Mouse (Mus musculus): ENCODE data around the gene Speer4d. TPM values are rescaled to one million over a fixed set of nuclear protein-coding genes. Genes with fewer than 3 reads are reported as not detected.

Speer4d gene
- polyA plus RNA-seq (2015; fragmentation: Nextera tagmentation; extraction: Ambion mirVana): not detected in 2 replicates

DNA sequence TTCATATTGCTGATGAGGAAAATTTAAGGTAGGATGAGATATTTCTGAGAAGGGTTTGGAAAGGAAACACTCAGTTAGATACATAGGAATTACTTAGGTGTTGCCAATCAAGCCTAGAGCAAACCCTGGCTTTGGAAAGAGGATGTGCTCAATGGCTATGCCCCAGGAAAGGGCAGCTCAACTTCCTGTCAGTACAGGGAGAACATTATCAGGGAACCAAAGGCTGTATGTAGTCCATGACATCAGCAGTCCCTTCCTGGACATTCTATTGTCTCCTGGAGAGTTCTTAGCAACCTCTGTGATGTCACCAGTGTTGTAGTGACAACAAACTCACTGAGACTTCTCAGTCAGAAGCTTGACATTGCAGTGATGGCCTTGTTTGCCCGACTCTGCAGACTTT, at the start of gene Speer4d:
Gene Speer4d, plus strand, starts transcription at position 301 of the 400 bp plus-strand sequence.

DNA sequence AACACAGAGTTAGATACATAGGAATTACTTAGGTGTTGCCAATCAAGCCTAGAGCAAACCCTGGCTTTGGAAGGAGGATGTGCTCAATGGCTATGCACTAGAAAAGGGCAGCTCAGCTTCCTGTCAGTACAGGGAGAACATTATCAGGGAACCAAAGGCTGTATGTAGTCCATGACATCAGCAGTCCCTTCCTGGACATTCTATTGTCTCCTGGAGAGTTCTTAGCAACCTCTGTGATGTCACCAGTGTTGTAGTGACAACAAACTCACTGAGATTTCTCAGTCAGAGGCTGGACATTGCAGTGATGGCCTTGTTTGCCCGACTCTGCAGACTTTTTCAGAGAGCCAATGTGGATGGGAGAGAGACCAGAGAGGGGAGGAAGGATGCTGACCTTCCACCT, 41.8 kb upstream of the Speer4d start, which contains the start of gene Gm21083:
Gene Gm21083, plus strand, starts transcription at position 301 of the 400 bp plus-strand sequence.

DNA sequence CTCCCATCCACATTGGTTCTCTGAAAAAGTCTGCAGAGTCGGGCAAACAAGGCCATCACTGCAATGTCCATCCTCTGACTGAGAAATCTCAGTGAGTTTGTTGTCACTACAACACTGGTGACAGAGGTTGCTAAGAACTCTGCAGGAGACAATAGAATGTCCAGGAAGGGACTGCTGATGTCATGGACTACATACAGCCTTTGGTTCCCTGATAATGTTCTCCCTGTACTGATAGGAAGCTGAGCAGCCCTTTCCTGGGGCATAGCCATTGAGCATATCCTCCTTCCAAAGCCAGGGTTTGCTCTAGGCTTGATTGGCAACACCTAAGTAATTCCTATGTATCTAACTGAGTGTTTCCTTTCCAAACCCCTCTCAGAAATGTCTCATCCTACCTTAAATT, 38.1 kb downstream of the Speer4d start, which contains the start of gene 4930572O03Rik:
Gene 4930572O03Rik, minus strand, starts transcription at position 101 of the 400 bp plus-strand sequence.

Other genes starting within 250 kb of the Speer4d start
- not detected in 2 replicates for gene Gm21149, start 142.5 kb upstream of the Speer4d start, polyA plus RNA-seq (2015; fragmentation: Nextera tagmentation; extraction: Ambion mirVana)
- 0.14 TPM in 1 of 2 replicates, not detected in the other for gene Gm21190, start 89.8 kb upstream of the Speer4d start, polyA plus RNA-seq (2015; fragmentation: Nextera tagmentation; extraction: Ambion mirVana)
- gene Gm21083, start 41.7 kb upstream of the Speer4d start, polyA plus RNA-seq (2015; fragmentation: Nextera tagmentation; extraction: Ambion mirVana): 0.23 TPM in 1 of 2 replicates, not detected in the other
- not detected in 2 replicates for gene 4930572O03Rik, start 38.0 kb downstream of the Speer4d start, polyA plus RNA-seq (2015; fragmentation: Nextera tagmentation; extraction: Ambion mirVana)
- gene Speer4c, start 95.2 kb downstream of the Speer4d start, polyA plus RNA-seq (2015; fragmentation: Nextera tagmentation; extraction: Ambion mirVana): not detected in 2 replicates